8 mouse cellular contexts compared by ENCODE assay signal in genomic region chr7:126579172-126579571, GRCm38 (mm10). TPM values are rescaled to one million over a fixed set of nuclear protein-coding genes. Genes with fewer than 3 reads are reported as not detected.
DNase-seq lines count a peak whose midpoint lies in the region; ATAC-seq and TF ChIP-seq lines count a peak whose summit lies in the region.

No protein-coding gene starts in this region.

- TF ChIP-seq CTCF in forebrain, postnatal 0 days (IDR thresholded peaks at IDR 0.05; ENCODE audit: low read depth) = peak; percentile 67
- TF ChIP-seq CTCF in liver, adult 2 months (IDR thresholded peaks at IDR 0.05; ENCODE audit: low read depth, low read length) = peak; percentile 79

- H3ac ChIP-seq in myocyte (ENCODE audit: control insufficient read depth, insufficient read length) = no peak overlapping the region

- no peak overlapping the region for H3K27ac ChIP-seq in forebrain, postnatal 0 days (ENCODE audit: low read depth, low read length)
- H3K27ac ChIP-seq in forebrain, embryonic 16.5 days (ENCODE audit: low read length) = no peak overlapping the region
- H3K27ac ChIP-seq in liver, adult 2 months (replicated peaks; ENCODE audit: insufficient read depth, low read depth, low read length) = no peak overlapping the region
- H3K27ac ChIP-seq in liver, embryonic 12.5 days = no peak overlapping the region

- no peak overlapping the region for H3K9ac ChIP-seq in forebrain, postnatal 0 days
- no peak overlapping the region for H3K9ac ChIP-seq in forebrain, embryonic 16.5 days (replicated peaks; ENCODE audit: low read depth, low read length)
- no peak overlapping the region for H3K9ac ChIP-seq in liver, adult 2 months (ENCODE audit: low read depth, low read length)
- no peak overlapping the region for H3K9ac ChIP-seq in liver, embryonic 12.5 days

- no peak overlapping the region for H3K4me2 ChIP-seq in forebrain, postnatal 0 days (ENCODE audit: low read depth)
- H3K4me2 ChIP-seq in forebrain, embryonic 16.5 days (ENCODE audit: low read length) = no peak overlapping the region
- no peak overlapping the region for H3K4me2 ChIP-seq in liver, embryonic 12.5 days
- no peak overlapping the region for H3K4me2 ChIP-seq in myocyte (ENCODE audit: low read depth)

- WGBS in forebrain, postnatal 0 days = 52% methylated on average over 8 of the region's 8 CpGs
- WGBS in forebrain, embryonic 16.5 days = 58% methylated on average over 8 of the region's 8 CpGs
- WGBS in liver, adult 2 months = 48% methylated on average over 8 of the region's 8 CpGs
- WGBS in liver, embryonic 12.5 days (ENCODE audit: insufficient replicate concordance) = 53% methylated on average over 8 of the region's 8 CpGs

- no peak for TF ChIP-seq POLR2A in liver, adult 2 months (IDR thresholded peaks at IDR 0.05; ENCODE audit: extremely low read depth, insufficient read depth, low read length)
- no peak for TF ChIP-seq POLR2A in myocyte (IDR thresholded peaks at IDR 0.05; ENCODE audit: insufficient read length, low read depth)

- no peaks in the 10 kb centered on the region for H3K79me2 ChIP-seq in liver, adult 2 months (ENCODE audit: control insufficient read depth, insufficient read depth, low read length)
- no peaks in the 10 kb centered on the region for H3K79me2 ChIP-seq in myocyte (ENCODE audit: control insufficient read depth, insufficient read depth)

- no peaks in the 10 kb centered on the region for H3K27me3 ChIP-seq in forebrain, postnatal 0 days (ENCODE audit: insufficient read depth, low read length)
- no peaks in the 10 kb centered on the region for H3K27me3 ChIP-seq in forebrain, embryonic 16.5 days (replicated peaks; ENCODE audit: control insufficient read depth, insufficient read depth, low read length)
- no peaks in the 10 kb centered on the region for H3K27me3 ChIP-seq in liver, adult 2 months (ENCODE audit: control insufficient read depth, insufficient read depth, low read length)
- no peaks in the 10 kb centered on the region for H3K27me3 ChIP-seq in liver, embryonic 12.5 days (replicated peaks)
- no peaks in the 10 kb centered on the region for H3K27me3 ChIP-seq in myocyte (ENCODE audit: control insufficient read depth, insufficient read depth, insufficient read length)

- peaks cover 7% of the 10 kb centered on the region; the same call in 1 of the 2 replicates for H3K36me3 ChIP-seq in forebrain, postnatal 0 days (ENCODE audit: insufficient read depth)
- H3K36me3 ChIP-seq in forebrain, embryonic 16.5 days (ENCODE audit: control insufficient read depth, insufficient read depth) = peaks cover 7% of the 10 kb centered on the region
- H3K36me3 ChIP-seq in liver, adult 2 months (ENCODE audit: control insufficient read depth, insufficient read depth, low read length) = peaks cover 7% of the 10 kb centered on the region
- H3K36me3 ChIP-seq in liver, embryonic 12.5 days = peaks cover 14% of the 10 kb centered on the region
- H3K36me3 ChIP-seq in myocyte (ENCODE audit: control insufficient read depth, insufficient read depth) = peaks cover 3% of the 10 kb centered on the region

- DNase-seq in forebrain, postnatal 0 days = peak; percentile 31
- peak; percentile 38 for DNase-seq in liver, adult 2 months (ENCODE audit: extremely low read depth, low read depth, low spot score)
- DNase-seq in R1 (ENCODE audit: low read depth, low spot score) = peak; percentile 53
- DNase-seq in induced T-regulatory cell, adult 2 months (ENCODE audit: low read depth) = peak; percentile 69
- no peak for DNase-seq in frontal cortex, postnatal 14 days (ENCODE audit: low spot score in 2 of 2)

- peaks cover 9% of the 10 kb centered on the region for H3K4me1 ChIP-seq in forebrain, postnatal 0 days (ENCODE audit: insufficient read depth)
- H3K4me1 ChIP-seq in forebrain, embryonic 16.5 days (replicated peaks; ENCODE audit: control insufficient read depth, insufficient read depth, low read length) = peaks cover 16% of the 10 kb centered on the region
- H3K4me1 ChIP-seq in liver, adult 2 months (ENCODE audit: control insufficient read depth, insufficient read depth, low read length) = no peaks in the 10 kb centered on the region
- H3K4me1 ChIP-seq in liver, embryonic 12.5 days = peaks cover 17% of the 10 kb centered on the region

- ATAC-seq in forebrain, postnatal 0 days = no peak
- no peak for ATAC-seq in forebrain, embryonic 16.5 days
- no peak for ATAC-seq in liver, embryonic 12.5 days

- H3K4me3 ChIP-seq in forebrain, postnatal 0 days (ENCODE audit: low read depth, low read length) = no peak overlapping the region
- no peak overlapping the region for H3K4me3 ChIP-seq in forebrain, embryonic 16.5 days (replicated peaks; ENCODE audit: low read length)
- H3K4me3 ChIP-seq in liver, adult 2 months (ENCODE audit: insufficient read depth, low read depth, low read length) = no peak overlapping the region
- H3K4me3 ChIP-seq in liver, embryonic 12.5 days = no peak overlapping the region
- no peak overlapping the region for H3K4me3 ChIP-seq in myocyte

- no peaks in the 10 kb centered on the region for H3K9me3 ChIP-seq in forebrain, postnatal 0 days (ENCODE audit: low read length)
- no peaks in the 10 kb centered on the region for H3K9me3 ChIP-seq in forebrain, embryonic 16.5 days (ENCODE audit: control insufficient read depth, low read length)
- no peaks in the 10 kb centered on the region for H3K9me3 ChIP-seq in liver, embryonic 12.5 days (replicated peaks)

TF ChIP-seq in myocyte, 11 proteins besides CTCF, POLR2A, EP300 and RAD21:
- peak; percentile 40 for TF ChIP-seq POLR2AphosphoS2 (IDR thresholded peaks at IDR 0.05; ENCODE audit: insufficient read length, low read depth)
- no peak for TF ChIP-seq MYOD1 (IDR thresholded peaks at IDR 0.05; ENCODE audit: control insufficient read depth in 1 of 3, insufficient read length in 2 of 3, low read depth in 2 of 3)

RNA-seq across cellular contexts. Expression of gene Apobr, which starts 5.6 kb away (rescaled TPM):
- 0.08 and 0.33 TPM in 2 replicates for total RNA-seq in forebrain, postnatal 0 days (2014; rRNA removed)
- 0.16 and 0.39 TPM in 2 replicates for polyA plus RNA-seq in forebrain, postnatal 0 days (2015; fragmentation: Nextera tagmentation; extraction: Ambion mirVana)
- polyA plus RNA-seq in forebrain, embryonic 16.5 days (2015; fragmentation: Nextera tagmentation; extraction: Ambion mirVana) = 0.29 and 0.77 TPM in 2 replicates
- total RNA-seq in liver, adult 2 months (2014; rRNA removed) = 0.74 and 1.6 TPM in 2 replicates
- polyA plus RNA-seq in liver, adult 2 months (2012; rRNA removed) = 0.58 and 1.0 TPM in 2 replicates
- polyA plus RNA-seq in liver, embryonic 12.5 days (2016; fragmentation: Nextera tagmentation; extraction: Ambion mirVana) = 0.77 and 1.1 TPM in 2 replicates
- polyA plus RNA-seq in myocyte (2012; fragmentation: generic; extraction: Trizol) = 4.7 TPM

RNA-seq across cellular contexts. Expression of gene Cln3, which starts 6.4 kb away (rescaled TPM):
- total RNA-seq in forebrain, postnatal 0 days (2014; rRNA removed) = 26.9 and 29.0 TPM in 2 replicates
- polyA plus RNA-seq in forebrain, postnatal 0 days (2015; fragmentation: Nextera tagmentation; extraction: Ambion mirVana) = 22.1 and 23.8 TPM in 2 replicates
- 34.4 and 37.3 TPM in 2 replicates for polyA plus RNA-seq in forebrain, embryonic 16.5 days (2015; fragmentation: Nextera tagmentation; extraction: Ambion mirVana)
- total RNA-seq in liver, adult 2 months (2014; rRNA removed) = 7.1 and 9.5 TPM in 2 replicates
- 40.9 and 57.0 TPM in 2 replicates for polyA plus RNA-seq in liver, adult 2 months (2012; rRNA removed)
- 12.5 TPM in 2 replicates for polyA plus RNA-seq in liver, embryonic 12.5 days (2016; fragmentation: Nextera tagmentation; extraction: Ambion mirVana)
- 3.6 TPM for polyA plus RNA-seq in myocyte (2012; fragmentation: generic; extraction: Trizol)

RNA-seq across cellular contexts. Expression of gene Eif3c, which starts 13.0 kb away (rescaled TPM):
- 113 and 137 TPM in 2 replicates for total RNA-seq in forebrain, postnatal 0 days (2014; rRNA removed)
- polyA plus RNA-seq in forebrain, postnatal 0 days (2015; fragmentation: Nextera tagmentation; extraction: Ambion mirVana) = 200 and 205 TPM in 2 replicates
- 181 and 190 TPM in 2 replicates for polyA plus RNA-seq in forebrain, embryonic 16.5 days (2015; fragmentation: Nextera tagmentation; extraction: Ambion mirVana)
- total RNA-seq in liver, adult 2 months (2014; rRNA removed) = 79.4 and 85.6 TPM in 2 replicates
- 54.2 and 64.1 TPM in 2 replicates for polyA plus RNA-seq in liver, adult 2 months (2012; rRNA removed)
- 157 and 164 TPM in 2 replicates for polyA plus RNA-seq in liver, embryonic 12.5 days (2016; fragmentation: Nextera tagmentation; extraction: Ambion mirVana)
- 344 TPM for polyA plus RNA-seq in myocyte (2012; fragmentation: generic; extraction: Trizol)

RNA-seq across cellular contexts. Expression of gene Il27, which starts 15.6 kb away (rescaled TPM):
- total RNA-seq in forebrain, postnatal 0 days (2014; rRNA removed) = not detected in 2 replicates
- not detected in 2 replicates for polyA plus RNA-seq in forebrain, postnatal 0 days (2015; fragmentation: Nextera tagmentation; extraction: Ambion mirVana)
- not detected in 2 replicates for polyA plus RNA-seq in forebrain, embryonic 16.5 days (2015; fragmentation: Nextera tagmentation; extraction: Ambion mirVana)
- total RNA-seq in liver, adult 2 months (2014; rRNA removed) = not detected in 2 replicates
- polyA plus RNA-seq in liver, adult 2 months (2012; rRNA removed) = 0.31 TPM in 1 of 2 replicates, not detected in the other
- not detected in 2 replicates for polyA plus RNA-seq in liver, embryonic 12.5 days (2016; fragmentation: Nextera tagmentation; extraction: Ambion mirVana)
- not detected for polyA plus RNA-seq in myocyte (2012; fragmentation: generic; extraction: Trizol)

RNA-seq across cellular contexts. Expression of gene Nupr1, which starts 51.5 kb away (rescaled TPM):
- 4.8 and 7.3 TPM in 2 replicates for total RNA-seq in forebrain, postnatal 0 days (2014; rRNA removed)
- polyA plus RNA-seq in forebrain, postnatal 0 days (2015; fragmentation: Nextera tagmentation; extraction: Ambion mirVana) = 15.5 and 18.0 TPM in 2 replicates
- 5.2 and 5.7 TPM in 2 replicates for polyA plus RNA-seq in forebrain, embryonic 16.5 days (2015; fragmentation: Nextera tagmentation; extraction: Ambion mirVana)
- total RNA-seq in liver, adult 2 months (2014; rRNA removed) = 3.0 and 3.2 TPM in 2 replicates
- 1.2 TPM in 2 replicates for polyA plus RNA-seq in liver, adult 2 months (2012; rRNA removed)
- 3.2 and 3.7 TPM in 2 replicates for polyA plus RNA-seq in liver, embryonic 12.5 days (2016; fragmentation: Nextera tagmentation; extraction: Ambion mirVana)
- polyA plus RNA-seq in myocyte (2012; fragmentation: generic; extraction: Trizol) = 244 TPM

Comparison
In these comparisons a context has a peak if more than half of its experiments do, and no peak if none do; other contexts are left out.
1. DNase-seq: peak in forebrain, postnatal 0 days (single experiment), liver, adult 2 months (single experiment), R1 (single experiment) and induced T-regulatory cell, adult 2 months (single experiment); none in frontal cortex, postnatal 14 days (0 of 2).